Mouse (Mus musculus): ENCODE measurements at regions not wholly inside any gene's neighbourhood (a gene's known extent, or its start where the extent isn't known, plus 50 kb on each side); places are given as distances from the start of the nearest gene placed in this dataset.

- Histone ChIP-seq H3K4me3 (no peak overlapping the region), H3K9me3 (replicated peaks) (no peaks in the 10 kb centered on the region; the same call in 1 of the 2 replicates), H3K4me2 (no peak overlapping the region), H3K36me3 (no peaks in the 10 kb centered on the region), H3K27ac (ENCODE audit: poor library complexity, severe bottlenecking) (no peak overlapping the region), H3K9ac (no peak overlapping the region), H3K27me3 (replicated peaks) (no peaks in the 10 kb centered on the region), H3K4me1 (replicated peaks) (no peaks in the 10 kb centered on the region)
- ATAC-seq (ENCODE audit: insufficient number of reproducible peaks, low FRiP score) = no peak
Measured at GRCm38 (mm10) chr15:68635633-68636032, 2134.9 kb upstream of the Lrrc6 start.

GRCm38 (mm10) chr15:68626976-68627375 lies 2126.3 kb upstream of the Lrrc6 start:
- H3K4me1 ChIP-seq (replicated peaks) = no peaks in the 10 kb centered on the region
- no peak overlapping the region for H3K9ac ChIP-seq
- no peaks in the 10 kb centered on the region for H3K27me3 ChIP-seq (replicated peaks)
- 75% methylated on average over 4 of the region's 4 CpGs for WGBS
- ATAC-seq (ENCODE audit: insufficient number of reproducible peaks, low FRiP score) = no peak
- no peak overlapping the region for H3K4me3 ChIP-seq
- no peaks in the 10 kb centered on the region for H3K36me3 ChIP-seq
- H3K9me3 ChIP-seq (replicated peaks) = no peaks in the 10 kb centered on the region
- no peak overlapping the region for H3K4me2 ChIP-seq
- H3K27ac ChIP-seq (ENCODE audit: poor library complexity, severe bottlenecking) = no peak overlapping the region

DNA sequence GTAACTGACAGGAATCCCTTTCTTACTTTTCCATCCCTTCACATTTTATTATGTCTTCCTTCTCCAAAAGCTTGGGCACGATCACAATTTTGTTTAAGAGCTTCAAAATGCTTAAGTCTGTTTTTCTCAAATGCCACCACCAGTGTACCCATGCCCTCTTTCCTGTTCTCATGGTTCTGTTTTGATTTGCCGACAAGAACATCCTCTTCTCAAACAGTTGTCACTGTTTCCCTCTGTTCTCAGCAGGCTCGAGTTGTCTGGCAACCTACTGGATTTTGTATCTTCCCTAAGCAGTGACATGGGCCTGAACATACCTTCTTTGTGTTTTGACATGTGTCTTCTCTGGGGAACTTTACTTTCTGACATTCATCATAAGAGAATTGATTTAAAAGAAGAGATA lies 2124.1 kb upstream of the Lrrc6 start:
- Histone ChIP-seq H3K27ac (ENCODE audit: poor library complexity, severe bottlenecking) (no peak overlapping the region), H3K9me3 (replicated peaks) (no peaks in the 10 kb centered on the region), H3K4me1 (replicated peaks) (no peaks in the 10 kb centered on the region), H3K4me3 (no peak overlapping the region), H3K36me3 (no peaks in the 10 kb centered on the region), H3K27me3 (replicated peaks) (no peaks in the 10 kb centered on the region), H3K9ac (no peak overlapping the region), H3K4me2 (no peak overlapping the region)
- no peak for ATAC-seq (ENCODE audit: insufficient number of reproducible peaks, low FRiP score)
- 44% methylated on average over 3 of the region's 3 CpGs for WGBS

DNA sequence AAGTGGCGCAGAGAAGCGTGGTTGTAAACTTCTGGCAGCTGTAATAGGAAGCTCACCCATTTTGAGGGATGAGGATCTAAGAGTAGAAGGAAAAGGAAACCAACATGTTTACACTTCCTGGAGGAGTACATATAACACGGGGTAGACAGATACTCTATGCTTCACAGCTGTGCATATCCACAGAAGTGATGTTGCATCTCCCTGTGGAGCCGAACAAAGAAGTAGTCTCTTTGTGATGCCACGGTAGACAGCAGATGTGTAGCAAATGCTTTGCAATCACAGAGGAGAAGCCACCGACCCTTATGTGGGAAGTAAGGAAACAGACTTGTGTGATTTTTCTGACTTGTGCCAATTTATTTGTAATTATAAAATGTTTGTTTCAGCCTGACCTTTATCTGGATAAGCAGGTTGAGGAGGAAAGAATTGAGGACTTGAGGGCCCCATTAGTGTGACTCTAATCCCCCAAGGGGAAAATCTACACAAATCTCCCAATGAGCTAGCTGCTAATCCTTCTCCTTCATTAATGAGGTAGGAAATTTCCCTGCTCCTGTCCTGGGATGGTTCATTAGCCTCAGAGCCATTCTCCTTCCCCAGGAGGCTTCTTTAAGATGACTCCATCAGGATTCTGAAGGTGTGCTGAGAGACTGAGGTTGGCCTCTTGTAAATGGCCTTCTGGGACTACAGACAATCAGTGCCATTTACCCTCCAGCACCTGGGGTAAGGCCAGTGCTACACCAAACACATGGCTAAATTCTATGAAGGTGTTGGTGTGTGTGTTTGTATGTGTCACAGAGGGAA lies 2119.9 kb upstream of the Lrrc6 start:
- no peak overlapping the region for H3K4me2 ChIP-seq
- ATAC-seq (ENCODE audit: insufficient number of reproducible peaks, low FRiP score) = no peak
- no peaks in the 10 kb centered on the region for H3K36me3 ChIP-seq
- no peak overlapping the region for H3K4me3 ChIP-seq
- H3K4me1 ChIP-seq (replicated peaks) = no peaks in the 10 kb centered on the region
- H3K9ac ChIP-seq = no peak overlapping the region
- H3K27ac ChIP-seq (ENCODE audit: poor library complexity, severe bottlenecking) = no peak overlapping the region
- H3K9me3 ChIP-seq (replicated peaks) = no peaks in the 10 kb centered on the region
- no peaks in the 10 kb centered on the region for H3K27me3 ChIP-seq (replicated peaks)
- 76% methylated on average over 6 of the region's 6 CpGs for WGBS

GRCm38 (mm10) chr15:68606110-68606791 lies 2105.5 kb upstream of the Lrrc6 start:
- Histone ChIP-seq H3K9ac (no peak overlapping the region), H3K9me3 (replicated peaks) (no peaks in the 10 kb centered on the region), H3K36me3 (no peaks in the 10 kb centered on the region), H3K4me1 (replicated peaks) (peaks cover 8% of the 10 kb centered on the region; the same call in 1 of the 2 replicates), H3K4me3 (no peak overlapping the region), H3K4me2 (no peak overlapping the region), H3K27ac (ENCODE audit: poor library complexity, severe bottlenecking) (peak overlapping the region; percentile 24; the same call in 1 of the 2 replicates), H3K27me3 (replicated peaks) (no peaks in the 10 kb centered on the region)
- peak; percentile 66; the same call in 1 of the 2 replicates for ATAC-seq (ENCODE audit: insufficient number of reproducible peaks, low FRiP score)
- WGBS = 42% methylated on average over 8 of the region's 8 CpGs

DNA sequence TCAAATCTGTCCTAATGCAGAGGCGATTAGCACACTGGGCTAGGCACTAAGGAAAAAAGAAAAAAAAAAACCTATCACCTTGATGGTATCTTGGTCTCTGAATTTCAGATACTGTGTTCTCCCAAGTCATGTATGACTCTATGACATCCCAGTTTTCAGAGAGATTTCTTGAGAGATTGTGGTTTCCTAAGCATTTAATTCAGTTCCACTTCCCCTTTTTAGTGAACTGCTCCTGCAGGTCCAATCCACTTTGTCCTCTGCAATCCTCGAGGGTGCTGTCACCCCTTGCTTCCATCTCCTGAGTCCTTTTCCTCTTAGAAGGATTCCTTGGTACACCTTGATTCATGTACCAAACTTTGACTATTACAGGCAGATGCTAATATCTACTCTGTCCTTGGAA lies 2104.8 kb upstream of the Lrrc6 start:
- H3K9ac ChIP-seq = no peak overlapping the region
- 63% methylated on average over 2 of the region's 2 CpGs for WGBS
- no peak overlapping the region for H3K4me3 ChIP-seq
- no peaks in the 10 kb centered on the region for H3K27me3 ChIP-seq (replicated peaks)
- H3K36me3 ChIP-seq = no peaks in the 10 kb centered on the region
- no peak overlapping the region for H3K4me2 ChIP-seq
- no peaks in the 10 kb centered on the region for H3K9me3 ChIP-seq (replicated peaks)
- no peak overlapping the region for H3K27ac ChIP-seq (ENCODE audit: poor library complexity, severe bottlenecking)
- peaks cover 8% of the 10 kb centered on the region; the same call in 1 of the 2 replicates for H3K4me1 ChIP-seq (replicated peaks)
- ATAC-seq (ENCODE audit: insufficient number of reproducible peaks, low FRiP score) = no peak

- Histone ChIP-seq H3K4me2 (no peak overlapping the region), H3K27me3 (replicated peaks) (no peaks in the 10 kb centered on the region), H3K27ac (ENCODE audit: poor library complexity, severe bottlenecking) (no peak overlapping the region), H3K36me3 (no peaks in the 10 kb centered on the region), H3K9ac (no peak overlapping the region), H3K4me1 (replicated peaks) (no peaks in the 10 kb centered on the region), H3K9me3 (replicated peaks) (no peaks in the 10 kb centered on the region), H3K4me3 (no peak overlapping the region)
- ATAC-seq (ENCODE audit: insufficient number of reproducible peaks, low FRiP score) = no peak
- WGBS = 74% methylated on average over 4 of the region's 4 CpGs
Measured at GRCm38 (mm10) chr15:68582177-68582576, 2081.5 kb upstream of the Lrrc6 start.

- Histone ChIP-seq H3K36me3 (no peaks in the 10 kb centered on the region), H3K4me2 (no peak overlapping the region), H3K4me1 (replicated peaks) (no peaks in the 10 kb centered on the region), H3K27ac (ENCODE audit: poor library complexity, severe bottlenecking) (no peak overlapping the region), H3K27me3 (replicated peaks) (no peaks in the 10 kb centered on the region), H3K4me3 (no peak overlapping the region), H3K9me3 (replicated peaks) (no peaks in the 10 kb centered on the region), H3K9ac (no peak overlapping the region)
- no peak for ATAC-seq (ENCODE audit: insufficient number of reproducible peaks, low FRiP score)
- WGBS = 83% methylated on average over 2 of the region's 2 CpGs
Measured at GRCm38 (mm10) chr15:68579486-68579885, 2078.8 kb upstream of the Lrrc6 start.

DNA sequence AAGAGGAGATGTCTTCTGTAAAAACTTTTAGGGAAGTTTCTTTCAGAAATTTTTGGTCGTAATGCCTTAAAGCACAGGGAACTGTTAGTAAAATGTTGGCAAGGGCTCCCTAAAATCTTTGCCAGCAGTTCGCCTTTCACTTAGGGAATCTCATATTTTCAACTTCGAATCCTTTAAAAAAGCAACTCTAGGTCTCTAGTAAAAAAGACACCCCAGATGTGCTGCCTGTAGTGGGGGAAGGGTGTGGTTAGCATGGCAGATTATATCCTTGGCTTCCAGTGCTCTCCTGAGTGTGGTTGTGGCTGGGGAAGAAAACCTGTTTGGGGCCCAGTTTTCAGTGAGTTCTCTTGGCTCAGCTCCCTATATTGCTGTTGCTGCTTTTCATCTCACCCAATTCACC lies 2059.9 kb upstream of the Lrrc6 start:
- H3K36me3 ChIP-seq = no peaks in the 10 kb centered on the region
- H3K9ac ChIP-seq = no peak overlapping the region
- no peak overlapping the region for H3K27ac ChIP-seq (ENCODE audit: poor library complexity, severe bottlenecking)
- WGBS = 78% methylated on average over 3 of the region's 3 CpGs
- no peaks in the 10 kb centered on the region for H3K4me1 ChIP-seq (replicated peaks)
- no peaks in the 10 kb centered on the region for H3K9me3 ChIP-seq (replicated peaks)
- H3K4me2 ChIP-seq = no peak overlapping the region
- ATAC-seq (ENCODE audit: insufficient number of reproducible peaks, low FRiP score) = no peak
- H3K4me3 ChIP-seq = no peak overlapping the region
- H3K27me3 ChIP-seq (replicated peaks) = no peaks in the 10 kb centered on the region

- Histone ChIP-seq H3K9me3 (replicated peaks) (no peaks in the 10 kb centered on the region), H3K27me3 (replicated peaks) (no peaks in the 10 kb centered on the region), H3K9ac (no peak overlapping the region), H3K4me2 (no peak overlapping the region), H3K36me3 (no peaks in the 10 kb centered on the region), H3K4me3 (no peak overlapping the region), H3K4me1 (replicated peaks) (no peaks in the 10 kb centered on the region), H3K27ac (ENCODE audit: poor library complexity, severe bottlenecking) (no peak overlapping the region)
- no peak for ATAC-seq (ENCODE audit: insufficient number of reproducible peaks, low FRiP score)
- WGBS = 73% methylated on average over 7 of the region's 7 CpGs
Measured at GRCm38 (mm10) chr15:68556133-68556532, 2055.4 kb upstream of the Lrrc6 start.

DNA sequence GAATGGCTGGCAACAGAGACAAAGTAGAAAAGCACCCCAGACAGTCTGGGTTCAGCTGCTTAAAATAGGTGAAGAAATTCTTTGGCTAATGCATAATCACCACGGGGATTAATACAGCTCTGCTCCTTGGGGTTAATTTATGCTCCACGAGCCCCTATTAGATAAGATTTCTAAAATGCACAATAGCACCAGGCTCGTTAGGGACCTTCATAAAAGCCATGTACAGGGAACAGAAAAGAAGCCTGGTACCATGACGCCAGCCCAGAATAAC lies 2035.3 kb upstream of the Lrrc6 start:
- ATAC-seq (ENCODE audit: insufficient number of reproducible peaks, low FRiP score) = no peak
- H3K4me1 ChIP-seq (replicated peaks) = peaks cover 20% of the 10 kb centered on the region
- H3K36me3 ChIP-seq = no peaks in the 10 kb centered on the region
- no peaks in the 10 kb centered on the region for H3K27me3 ChIP-seq (replicated peaks)
- H3K9me3 ChIP-seq (replicated peaks) = no peaks in the 10 kb centered on the region
- no peak overlapping the region for H3K4me2 ChIP-seq
- no peak overlapping the region for H3K9ac ChIP-seq
- H3K4me3 ChIP-seq = no peak overlapping the region
- WGBS = 58% methylated on average over 4 of the region's 4 CpGs
- no peak overlapping the region for H3K27ac ChIP-seq (ENCODE audit: poor library complexity, severe bottlenecking)

Data from heart, embryonic 12.5 days (tissue).